Mouse (Mus musculus) left cerebral cortex, postnatal 4 days (tissue): ENCODE data around the gene Akap13. TPM values are rescaled to one million over a fixed set of nuclear protein-coding genes. Genes with fewer than 3 reads are reported as not detected.

ENCODE experiments used
- DNase-seq: peaks from one replicate; pipeline ENCODE4 v3.0.0-alpha.2; 2022
- intact Hi-C: fragments of 180-260 bp; cut with DNase I; formaldehyde crosslinking; loops from one replicate; pipeline ENCODE4 v1.15.1; 2025
- total RNA-seq, 2 experiments: library from RNA; stranded (reverse); gene quantifications; 2 replicates each; pipeline ENCODE4 v1.2.3; 2021

Gene Akap13
- total RNA-seq, 2 experiments from 2014 or later, result 31.3 to 32.8 TPM

- no peak for DNase-seq
- intact Hi-C loops, result no loop called here
Observed at GRCm38 (mm10) chr7:75554065-75554464, 98.7 kb downstream of the Akap13 start.

DNA sequence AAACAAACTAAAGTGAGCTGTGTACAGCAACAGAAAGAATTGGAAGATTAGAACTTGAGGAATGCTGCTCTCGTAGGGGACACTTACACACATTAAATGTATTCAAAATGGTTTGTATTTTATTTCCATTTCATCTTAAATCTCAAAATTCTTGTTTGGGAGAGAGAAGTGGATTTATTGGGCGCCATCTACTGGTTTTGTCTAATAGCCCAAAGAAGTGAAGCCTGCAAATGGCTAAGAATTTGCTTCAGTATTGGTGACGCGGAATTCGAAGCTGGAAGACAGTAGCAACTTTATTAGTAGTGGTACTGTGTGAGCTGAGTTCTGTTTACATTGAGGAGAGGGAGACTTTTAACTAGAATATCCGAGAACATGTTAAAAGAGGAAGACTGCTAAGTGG, 100.6 kb downstream of the Akap13 start:
- intact Hi-C loops, result loop anchor here (5.0 kb wide), 1 partner anchor 184 kb away; no protein-coding TSS in a partner anchor
- no peak for DNase-seq

- DNase-seq, result no peak
- intact Hi-C loops, result loop anchor here (5.0 kb wide), 1 partner anchor 186 kb away; no protein-coding TSS in a partner anchor
Observed at GRCm38 (mm10) chr7:75558225-75558624, 102.9 kb downstream of the Akap13 start.

GRCm38 (mm10) chr7:75559119-75559518, 103.8 kb downstream of the Akap13 start:
- intact Hi-C loops, result loop anchor here (5.0 kb wide), 1 partner anchor 187 kb away; no protein-coding TSS in a partner anchor
- no peak for DNase-seq

- no peak for DNase-seq
- intact Hi-C loops, result loop anchor here (5.0 kb wide), 1 partner anchor 188 kb away; no protein-coding TSS in a partner anchor
Observed at GRCm38 (mm10) chr7:75559915-75560314, 104.6 kb downstream of the Akap13 start.

DNA sequence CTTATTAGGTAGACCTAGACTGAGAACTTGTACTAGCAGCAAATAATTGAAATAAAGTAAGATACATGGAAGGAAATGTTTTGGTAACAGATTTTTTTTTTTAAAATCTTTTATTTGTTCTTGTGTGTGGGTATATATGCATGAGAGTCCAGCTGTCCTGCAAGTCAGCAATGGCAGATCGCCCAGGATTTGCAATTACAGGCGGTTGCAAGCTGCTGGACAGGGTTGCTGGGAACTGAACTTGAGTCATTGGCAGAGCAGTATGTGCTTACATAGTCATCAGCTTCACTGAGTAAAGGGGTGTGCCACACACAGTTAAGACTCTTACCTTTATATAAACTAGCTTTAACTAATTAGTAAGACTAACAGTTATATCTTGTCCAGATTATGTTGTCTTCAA, 105.2 kb downstream of the Akap13 start:
- intact Hi-C loops, result no loop called here
- DNase-seq, result no peak

DNA sequence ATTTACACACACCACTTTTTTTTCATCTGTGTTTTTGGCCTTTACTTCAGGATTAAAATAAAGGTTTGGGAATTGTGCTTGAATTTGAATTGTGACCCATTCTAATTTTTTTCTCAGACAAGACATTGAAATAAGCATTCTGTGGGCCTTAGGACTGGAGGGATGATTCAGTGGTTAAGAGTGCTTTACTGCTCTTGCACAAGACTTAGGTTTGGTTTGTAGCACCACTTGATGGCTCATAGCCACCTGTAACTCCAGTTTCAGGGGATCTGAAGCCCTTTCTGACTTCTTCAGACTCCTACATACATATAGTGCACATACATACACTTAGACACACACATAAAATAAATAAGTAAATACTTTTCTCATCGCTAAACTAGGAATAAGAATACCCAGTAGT, 105.8 kb downstream of the Akap13 start:
- intact Hi-C loops, result no loop called here
- no peak for DNase-seq

DNA sequence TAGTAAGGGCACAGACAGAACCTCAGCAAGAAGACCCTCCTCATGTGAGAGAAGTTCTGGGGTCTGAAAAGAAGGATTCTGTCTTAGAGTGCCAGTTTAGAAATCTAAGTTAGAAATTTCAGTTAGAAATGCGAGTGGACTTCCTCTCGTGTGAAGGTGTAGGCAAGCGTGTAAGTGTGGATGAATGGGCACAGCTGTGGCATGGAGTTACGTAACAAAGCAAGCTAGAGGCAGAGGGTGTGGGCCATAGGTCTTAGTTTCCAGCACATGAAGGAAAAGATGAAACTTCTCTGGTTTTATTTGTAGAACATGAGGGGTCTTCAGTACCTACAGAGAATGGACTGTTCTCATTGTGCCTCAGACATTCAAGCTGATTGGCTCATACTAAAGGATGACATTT, 112.9 kb downstream of the Akap13 start:
- intact Hi-C loops, result no loop called here
- DNase-seq, result no peak

- no peak for DNase-seq
- intact Hi-C loops, result no loop called here
Observed at GRCm38 (mm10) chr7:75568883-75569282, 113.5 kb downstream of the Akap13 start.

- intact Hi-C loops, result loop anchor here (10.0 kb wide), 1 partner anchor 315 kb away; no protein-coding TSS in a partner anchor
- DNase-seq, result no peak
Observed at GRCm38 (mm10) chr7:75570218-75570617, 114.9 kb downstream of the Akap13 start.

DNA sequence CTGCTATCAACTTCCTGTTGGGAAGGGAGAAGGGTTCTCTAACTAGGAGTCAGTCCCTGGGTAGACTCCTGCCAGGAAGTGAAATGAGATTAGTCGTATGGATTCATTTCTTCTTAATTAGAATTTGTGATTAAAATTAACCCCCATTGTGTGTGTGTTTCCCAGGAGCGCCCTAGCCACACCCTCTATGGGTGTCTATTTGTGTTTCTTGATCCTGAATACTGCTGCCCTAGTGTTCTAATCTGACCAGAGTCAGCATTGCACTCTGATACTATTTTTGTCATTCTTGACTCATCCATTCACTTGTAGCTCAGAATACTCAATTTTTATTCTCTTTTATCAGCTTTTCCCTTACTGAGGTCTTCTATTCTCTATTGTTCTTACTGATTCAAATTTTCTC, 115.7 kb downstream of the Akap13 start:
- no peak for DNase-seq
- intact Hi-C loops, result loop anchor here (10.0 kb wide), 1 partner anchor 314 kb away; no protein-coding TSS in a partner anchor

DNA sequence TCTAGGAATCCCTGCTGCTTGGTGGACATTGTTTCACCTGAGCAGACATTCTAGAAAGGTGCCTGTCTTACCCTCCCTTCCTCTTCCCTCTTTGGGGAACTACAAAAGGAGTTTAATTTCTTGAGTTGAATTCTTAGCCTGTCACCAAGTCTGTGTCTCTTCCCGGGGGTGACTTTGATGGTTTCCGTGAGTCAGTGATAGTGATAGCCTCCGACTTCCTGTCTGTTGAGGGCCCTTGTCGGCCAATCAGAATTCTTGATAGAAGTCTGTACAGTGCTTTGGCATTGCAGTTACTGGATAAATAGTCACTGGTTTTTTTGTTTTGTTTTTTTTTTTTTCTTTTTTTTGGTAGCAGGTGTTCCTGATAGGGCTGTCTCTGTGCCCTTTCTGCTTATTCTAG, 116.8 kb downstream of the Akap13 start:
- intact Hi-C loops, result loop anchor here (10.0 kb wide), 1 partner anchor 313 kb away; no protein-coding TSS in a partner anchor
- no peak for DNase-seq

- intact Hi-C loops, result loop anchor here (10.0 kb wide), 1 partner anchor 310 kb away; no protein-coding TSS in a partner anchor
- no peak for DNase-seq
Observed at GRCm38 (mm10) chr7:75575120-75575649, 119.9 kb downstream of the Akap13 start.

- intact Hi-C loops, result loop anchor here (10.0 kb wide), 1 partner anchor 309 kb away; no protein-coding TSS in a partner anchor
- no peak for DNase-seq
Observed at GRCm38 (mm10) chr7:75575800-75576585, 120.7 kb downstream of the Akap13 start.

- intact Hi-C loops, result loop anchor here (10.0 kb wide), 1 partner anchor 308 kb away; no protein-coding TSS in a partner anchor
- no peak for DNase-seq
Observed at GRCm38 (mm10) chr7:75576851-75577250, 121.5 kb downstream of the Akap13 start.

DNA sequence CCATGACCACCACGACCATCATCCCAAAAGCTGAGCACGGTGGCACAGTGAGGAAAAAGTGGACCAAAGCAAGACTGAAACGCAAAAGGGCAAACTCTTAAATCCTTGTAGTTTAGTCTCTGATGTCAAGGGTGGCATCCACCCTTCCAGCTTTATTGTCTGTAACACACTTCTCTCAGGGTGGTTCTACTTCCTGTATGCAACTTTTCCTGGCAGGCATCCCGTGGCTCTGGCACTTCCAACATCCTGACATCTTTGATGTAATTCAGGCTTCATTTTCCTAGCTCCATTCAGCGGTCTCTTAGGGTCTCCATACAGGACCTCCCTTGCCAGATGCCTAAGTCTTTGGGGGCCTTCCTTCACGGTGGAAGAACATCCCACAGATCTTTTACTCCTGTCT, 122.0 kb downstream of the Akap13 start:
- no peak for DNase-seq
- intact Hi-C loops, result loop anchor here (10.0 kb wide), 1 partner anchor 307 kb away; no protein-coding TSS in a partner anchor

GRCm38 (mm10) chr7:75578647-75579046, 123.3 kb downstream of the Akap13 start:
- intact Hi-C loops, result loop anchor here (10.0 kb wide), 1 partner anchor 306 kb away; no protein-coding TSS in a partner anchor
- no peak for DNase-seq

GRCm38 (mm10) chr7:75582091-75582490, 126.8 kb downstream of the Akap13 start:
- intact Hi-C loops, result no loop called here
- no peak for DNase-seq

DNA sequence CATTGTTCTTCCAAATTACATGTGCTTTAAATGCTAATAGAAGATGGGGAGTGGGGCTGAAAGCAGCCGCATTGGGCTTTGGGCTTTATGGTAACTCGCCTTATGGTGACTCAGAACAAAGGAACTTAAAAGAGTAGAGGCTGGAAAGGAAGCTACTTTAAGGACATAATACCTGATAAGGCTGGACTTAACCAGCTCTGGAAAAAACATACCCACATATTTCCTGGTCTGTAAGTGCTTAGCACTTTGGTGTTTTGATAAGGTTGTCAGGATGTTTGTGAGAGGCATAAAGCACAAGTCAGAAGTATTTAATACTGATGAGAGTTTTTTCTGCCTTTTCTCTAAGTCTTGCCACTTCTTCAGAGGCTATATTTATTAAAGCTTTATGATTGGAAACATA, 128.8 kb downstream of the Akap13 start:
- no peak for DNase-seq
- intact Hi-C loops, result loop anchor here (2.0 kb wide), 1 partner anchor 51 kb away; no protein-coding TSS in a partner anchor

- intact Hi-C loops, result loop anchor here (2.0 kb wide), 1 partner anchor 49 kb away; no protein-coding TSS in a partner anchor
- no peak for DNase-seq
Observed at GRCm38 (mm10) chr7:75585409-75585808, 130.1 kb downstream of the Akap13 start.

GRCm38 (mm10) chr7:75586113-75586512, 130.8 kb downstream of the Akap13 start:
- DNase-seq, result no peak
- intact Hi-C loops, result no loop called here
